In genomic region chr13:37740752-37741151, GRCm38 (mm10) we compare ENCODE assay signal across 26 mouse cellular contexts. TPM values are rescaled to one million over a fixed set of nuclear protein-coding genes. Genes with fewer than 3 reads are reported as not detected.
DNase-seq lines count a peak whose midpoint lies in the region; ATAC-seq lines count a peak whose summit lies in the region.
"Had no signal": no experiment of that assay in that cellular context is flagged by ENCODE, and none has a peak within 500 bp of the region (broad histone marks: within the 10 kb centered on the region; RNA-seq: fewer than 3 reads in every experiment).

No protein-coding gene starts in this region.

- H3K4me1 ChIP-seq in kidney, embryonic 15.5 days: peaks cover 16% of the 10 kb centered on the region
- H3K4me1 ChIP-seq: embryonic facial prominence, embryonic 10.5 days; forebrain, embryonic 15.5 days; hindbrain, embryonic 10.5 days; midbrain, embryonic 12.5 days had no signal

- no peak overlapping the region for H3K4me3 ChIP-seq in kidney, embryonic 15.5 days (replicated peaks)
- H3K4me3 ChIP-seq: embryonic facial prominence, embryonic 10.5 days; forebrain, embryonic 15.5 days; heart, adult 2 months; hindbrain, embryonic 10.5 days; left cerebral cortex, adult 2 months; liver, embryonic 13.5 days; lung, embryonic 15.5 days; midbrain, embryonic 12.5 days; stomach, embryonic 15.5 days had no signal

- no peaks in the 10 kb centered on the region for H3K36me3 ChIP-seq in kidney, embryonic 15.5 days
- H3K36me3 ChIP-seq: embryonic facial prominence, embryonic 10.5 days; forebrain, embryonic 15.5 days; G1E; hindbrain, embryonic 10.5 days; liver, embryonic 13.5 days; lung, embryonic 15.5 days; midbrain, embryonic 12.5 days; stomach, embryonic 15.5 days had no signal

- H3K4me2 ChIP-seq in kidney, embryonic 15.5 days: no peak overlapping the region
- H3K4me2 ChIP-seq: forebrain, embryonic 15.5 days; liver, embryonic 13.5 days; lung, embryonic 15.5 days; midbrain, embryonic 12.5 days; stomach, embryonic 15.5 days had no signal

- no peaks in the 10 kb centered on the region for H3K27me3 ChIP-seq in kidney, embryonic 15.5 days
- H3K27me3 ChIP-seq: CH12.LX; forebrain, embryonic 15.5 days; liver, embryonic 13.5 days; lung, embryonic 15.5 days; midbrain, embryonic 12.5 days; Patski; stomach, embryonic 15.5 days had no signal

- ATAC-seq in kidney, embryonic 15.5 days (replicated peaks; ENCODE audit: low FRiP score): no peak
- peak; percentile 71 for ATAC-seq in CD4-positive, CD25-positive, alpha-beta regulatory T cell, adult 4 months
- ATAC-seq in common myeloid progenitor, adult 5-6 weeks (replicated peaks; ENCODE audit: low read depth, poor library complexity, severe bottlenecking): peak; percentile 51; the same call in 1 of the 2 replicates
- ATAC-seq: forebrain, embryonic 15.5 days; hindbrain, embryonic 16.5 days; Patski had no signal

- no peaks in the 10 kb centered on the region for H3K9me3 ChIP-seq in kidney, embryonic 15.5 days (replicated peaks)
- H3K9me3 ChIP-seq: embryonic facial prominence, embryonic 10.5 days; forebrain, embryonic 15.5 days; G1E; hindbrain, embryonic 10.5 days; liver, embryonic 13.5 days; lung, embryonic 15.5 days; midbrain, embryonic 12.5 days; stomach, embryonic 15.5 days had no signal

- no peak overlapping the region for H3K9ac ChIP-seq in kidney, embryonic 15.5 days
- H3K9ac ChIP-seq: forebrain, embryonic 15.5 days; liver, embryonic 13.5 days; lung, embryonic 15.5 days; midbrain, embryonic 12.5 days; stomach, embryonic 15.5 days had no signal

- H3K27ac ChIP-seq in kidney, embryonic 15.5 days: 0 out of 2 replicates have a peak overlapping the region, but pooled peaks have one; percentile 5
- H3K27ac ChIP-seq: embryonic facial prominence, embryonic 10.5 days; forebrain, embryonic 15.5 days; heart, adult 2 months; hindbrain, embryonic 10.5 days; left cerebral cortex, adult 2 months; liver, embryonic 13.5 days; lung, embryonic 15.5 days; midbrain, embryonic 12.5 days; stomach, embryonic 15.5 days had no signal

- DNase-seq in kidney, postnatal 4 days: no peak
- peak; percentile 33 for DNase-seq in naive thymus-derived CD4-positive, alpha-beta T cell, adult 2 months (ENCODE audit: low read depth)
- DNase-seq in cerebellum, adult 11-12 months: no peak
- no peak for DNase-seq in embryo, embryonic 11 days
- DNase-seq: adrenal gland, adult 2 months; cerebellum, adult 8-10 months; gastrocnemius, postnatal 14 days; heart, adult 2 months; layer of hippocampus, adult 9-11 months; liver, embryonic 13.5 days; thymus, adult 2 months; thymus, postnatal 4 days had no signal

- 25% methylated on average over 5 of the region's 5 CpGs for WGBS in kidney, embryonic 15.5 days

RNA-seq across cellular contexts. Expression of gene Rreb1, which starts 37.4 kb away (rescaled TPM):
- 14.3 and 14.5 TPM in 2 replicates for polyA plus RNA-seq in kidney, embryonic 15.5 days (2015; fragmentation: Nextera tagmentation; extraction: Ambion mirVana)
- polyA plus RNA-seq in CD4-positive, CD25-positive, alpha-beta regulatory T cell, adult 4 months (2017; shearing (Covaris generic)): 1 to 10 TPM; 6.7 to 7.9 TPM
- total RNA-seq in common myeloid progenitor, adult 5-6 weeks (2017): 26.1 and 32.0 TPM in 2 replicates
